Comparison of ENCODE assay signal across 9 mouse cellular contexts in genomic region chr9:58873541-58874324, GRCm38 (mm10). TPM values are rescaled to one million over a fixed set of nuclear protein-coding genes. Genes with fewer than 3 reads are reported as not detected.
DNase-seq lines count a peak whose midpoint lies in the region; ATAC-seq lines count a peak whose summit lies in the region.
"Had no signal": no experiment of that assay in that cellular context is flagged by ENCODE, and none has a peak within 500 bp of the region (broad histone marks: within the 10 kb centered on the region; RNA-seq: fewer than 3 reads in every experiment).

No protein-coding gene starts in this region.

- peak; percentile 72 for ATAC-seq in hindbrain, embryonic 16.5 days
- ATAC-seq in neural tube, embryonic 13.5 days (ENCODE audit: low read depth), result peak; percentile 43; the same call in 1 of the 2 replicates

- no peak overlapping the region for H3K9ac ChIP-seq in hindbrain, embryonic 16.5 days (ENCODE audit: low read depth, low read length)
- no peak overlapping the region for H3K9ac ChIP-seq in neural tube, embryonic 13.5 days
- H3K9ac ChIP-seq: heart, embryonic 13.5 days had no signal

- peak; percentile 36 for DNase-seq in ovary, postnatal 36 days (ENCODE audit: low spot score)
- no peak for DNase-seq in ovary, postnatal 10 days (ENCODE audit: low spot score)
- peak; percentile 44 for DNase-seq in adrenal gland, postnatal 25 days
- DNase-seq in embryonic facial prominence, embryonic 10.5 days (ENCODE audit: low spot score), result peak; percentile 64
- DNase-seq in left cerebral cortex, postnatal 4 days, result peak; percentile 73
- no peak for DNase-seq in T-cell, adult 2 months (ENCODE audit: low spot score)

- H3K4me2 ChIP-seq in hindbrain, embryonic 16.5 days (ENCODE audit: low read length), result no peak overlapping the region
- H3K4me2 ChIP-seq in neural tube, embryonic 13.5 days, result no peak overlapping the region
- H3K4me2 ChIP-seq: heart, embryonic 13.5 days had no signal

- no peak overlapping the region for H3K4me3 ChIP-seq in embryonic facial prominence, embryonic 10.5 days
- no peak overlapping the region for H3K4me3 ChIP-seq in hindbrain, embryonic 16.5 days (ENCODE audit: low read length)
- no peak overlapping the region for H3K4me3 ChIP-seq in neural tube, embryonic 13.5 days
- H3K4me3 ChIP-seq: heart, embryonic 13.5 days had no signal

- no peaks in the 10 kb centered on the region for H3K27me3 ChIP-seq in embryonic facial prominence, embryonic 10.5 days (replicated peaks; ENCODE audit: low read depth, poor library complexity, severe bottlenecking)
- no peaks in the 10 kb centered on the region for H3K27me3 ChIP-seq in hindbrain, embryonic 16.5 days (replicated peaks; ENCODE audit: control insufficient read depth, insufficient read depth, low read length)
- no peaks in the 10 kb centered on the region for H3K27me3 ChIP-seq in neural tube, embryonic 13.5 days
- H3K27me3 ChIP-seq: heart, embryonic 13.5 days had no signal

- H3K27ac ChIP-seq in embryonic facial prominence, embryonic 10.5 days (replicated peaks), result no peak overlapping the region
- H3K27ac ChIP-seq in hindbrain, embryonic 16.5 days (ENCODE audit: low read depth, low read length), result no peak overlapping the region
- no peak overlapping the region for H3K27ac ChIP-seq in neural tube, embryonic 13.5 days (replicated peaks)
- H3K27ac ChIP-seq: heart, embryonic 13.5 days had no signal

- H3K9me3 ChIP-seq in embryonic facial prominence, embryonic 10.5 days, result no peaks in the 10 kb centered on the region
- H3K9me3 ChIP-seq in hindbrain, embryonic 16.5 days (ENCODE audit: control insufficient read depth, low read length), result no peaks in the 10 kb centered on the region
- no peaks in the 10 kb centered on the region for H3K9me3 ChIP-seq in neural tube, embryonic 13.5 days
- H3K9me3 ChIP-seq: heart, embryonic 13.5 days had no signal

- intact Hi-C loops in left cerebral cortex, postnatal 4 days (cut with DNase I), result loop anchor here (10.0 kb wide), 1 partner anchor 329 kb away; no protein-coding TSS in a partner anchor

- WGBS in embryonic facial prominence, embryonic 10.5 days, result 52% methylated on average over 10 of the region's 10 CpGs
- 47% methylated on average over 10 of the region's 10 CpGs for WGBS in hindbrain, embryonic 16.5 days
- 53% methylated on average over 10 of the region's 10 CpGs for WGBS in neural tube, embryonic 13.5 days

- no peaks in the 10 kb centered on the region for H3K4me1 ChIP-seq in embryonic facial prominence, embryonic 10.5 days
- no peaks in the 10 kb centered on the region for H3K4me1 ChIP-seq in hindbrain, embryonic 16.5 days (ENCODE audit: control insufficient read depth, insufficient read depth, low read depth, low read length)
- H3K4me1 ChIP-seq in neural tube, embryonic 13.5 days (replicated peaks), result no peaks in the 10 kb centered on the region

- peaks cover 58% of the 10 kb centered on the region for H3K36me3 ChIP-seq in embryonic facial prominence, embryonic 10.5 days (replicated peaks)
- peaks cover 10% of the 10 kb centered on the region for H3K36me3 ChIP-seq in hindbrain, embryonic 16.5 days (ENCODE audit: control insufficient read depth, insufficient read depth, low read length)
- H3K36me3 ChIP-seq in neural tube, embryonic 13.5 days, result peaks cover 35% of the 10 kb centered on the region

RNA-seq across cellular contexts. Expression of gene Hcn4, which starts 50.5 kb away (rescaled TPM):
- 0.67 and 0.73 TPM in 2 replicates for total RNA-seq in adrenal gland, postnatal 25 days (2021)
- 0.20 and 0.25 TPM in 2 replicates for polyA plus RNA-seq in embryonic facial prominence, embryonic 10.5 days (2016; fragmentation: Nextera tagmentation; extraction: Ambion mirVana)
- polyA plus RNA-seq in hindbrain, embryonic 16.5 days (2015; fragmentation: Nextera tagmentation; extraction: Ambion mirVana), result 2.8 and 3.5 TPM in 2 replicates
- total RNA-seq in left cerebral cortex, postnatal 4 days (2021), result 10 to 100 TPM; 36.7 to 37.3 TPM
- polyA plus RNA-seq in neural tube, embryonic 13.5 days (2015; fragmentation: Nextera tagmentation; extraction: Ambion mirVana), result 2.6 and 3.0 TPM in 2 replicates

Comparison
In these comparisons a context has a peak if more than half of its experiments do, and no peak if none do; other contexts are left out.
1. DNase-seq: peak in ovary, postnatal 36 days (single experiment), adrenal gland, postnatal 25 days (single experiment), embryonic facial prominence, embryonic 10.5 days (single experiment) and left cerebral cortex, postnatal 4 days (single experiment); none in ovary, postnatal 10 days (single experiment) and T-cell, adult 2 months (single experiment).